Mouse (Mus musculus) olfactory bulb, adult 2 months (tissue): Measurements from ENCODE around the gene Rsad2. TPM values are rescaled to one million over a fixed set of nuclear protein-coding genes. Genes with fewer than 3 reads are reported as not detected.
"Not testable (repeated sequence)": the region's sequence is repeated elsewhere in the genome, so short reads cannot be mapped to it uniquely, and the experiment has no call there.

Experiments used
- H3K27ac ChIP-seq: fragments of 200-500 bp; 2 replicates; pipeline ENCODE4 v1.5.1; 2012; ENCODE audit warnings: low read depth, low read length; ENCODE audit not compliant: insufficient read depth
- H3K4me1 ChIP-seq: fragments of 200-500 bp; 2 replicates; pipeline ENCODE4 v1.6.1; 2012; ENCODE audit warnings: low read length; ENCODE audit not compliant: control insufficient read depth, insufficient read depth
- H3K4me3 ChIP-seq: fragments of 200-500 bp; 2 replicates; pipeline ENCODE4 v1.5.1; 2012; ENCODE audit warnings: mild to moderate bottlenecking, low read depth, low read length, moderate library complexity; ENCODE audit not compliant: insufficient read depth
- CTCF ChIP-seq: fragments of 200-500 bp; IDR thresholded peaks from 2 replicates; pipeline ENCODE4 v1.5.1; 2012; ENCODE audit warnings: low read depth, mild to moderate bottlenecking, low read length, moderate library complexity; ENCODE audit not compliant: insufficient read depth
- POLR2A ChIP-seq: fragments of 200-500 bp; IDR thresholded peaks from 2 replicates; pipeline ENCODE4 v1.6.1; 2012; ENCODE audit warnings: mild to moderate bottlenecking, low read depth, low read length, moderate library complexity; ENCODE audit not compliant: insufficient read depth
- WGBS: fragments of 180-500 bp; shearing (Covaris S2); methylation state at CpG from one replicate; pipeline ENCODE4 v1.1.7; 2018; 5-methylcytosine and 5-hydroxymethylcytosine counted together
- polyA plus RNA-seq: library from polyadenylated mRNA; stranded (reverse); fragments of >200 nt; gene quantifications from 2 replicates; pipeline ENCODE4 v1.2.4, GENCODE M21; 2012; ENCODE audit warnings: low replicate concordance; ENCODE audit not compliant: missing spikeins, insufficient read depth, insufficient read length

Gene Rsad2
- not detected in 2 replicates for polyA plus RNA-seq

DNA sequence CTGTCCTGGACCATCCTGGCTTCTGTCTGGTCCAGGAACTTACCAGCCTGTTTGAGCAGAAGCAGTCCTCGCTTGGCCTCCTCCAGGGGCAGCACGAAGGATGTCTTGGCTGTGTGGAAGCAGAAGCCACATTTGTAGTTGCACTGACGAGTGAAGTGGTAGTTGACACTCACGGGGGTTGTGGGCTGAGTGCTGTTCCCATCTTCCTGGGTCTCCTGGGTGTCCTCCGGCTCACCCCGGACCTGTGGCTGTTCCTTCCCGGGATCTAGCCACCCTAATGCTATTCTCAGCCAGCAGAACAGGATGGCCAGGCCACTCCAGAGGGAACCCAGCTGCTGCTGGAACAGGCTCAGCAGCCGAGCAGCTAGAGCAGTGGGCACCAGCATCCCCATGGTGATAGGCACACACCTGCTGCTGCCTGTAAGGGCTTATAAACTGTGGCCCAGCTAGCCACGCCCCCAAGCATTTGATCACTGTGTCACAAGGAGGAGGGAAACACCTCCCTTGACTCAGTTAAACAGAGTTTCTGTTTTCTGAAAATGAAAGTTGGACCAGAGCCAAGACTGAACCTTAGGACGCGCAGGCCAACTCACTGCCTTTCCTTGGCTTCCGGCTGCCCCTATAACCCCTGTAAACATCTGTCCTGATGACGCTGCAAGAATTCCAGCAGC, at the start of gene Rsad2:
TSS of gene Rsad2 (minus strand) at position 425 of the 671 bp plus-strand sequence.
- Histone ChIP-seq H3K27ac (no peak within 1 kb of the TSS), H3K4me1 (peaks cover 12% of the 10 kb centered on the region), H3K4me3 (peak within 1 kb of the TSS; percentile 14)
- WGBS: 41% methylated on average over 13 of the region's 13 CpGs
- TF ChIP-seq CTCF (no peak), POLR2A (no peak)

DNA sequence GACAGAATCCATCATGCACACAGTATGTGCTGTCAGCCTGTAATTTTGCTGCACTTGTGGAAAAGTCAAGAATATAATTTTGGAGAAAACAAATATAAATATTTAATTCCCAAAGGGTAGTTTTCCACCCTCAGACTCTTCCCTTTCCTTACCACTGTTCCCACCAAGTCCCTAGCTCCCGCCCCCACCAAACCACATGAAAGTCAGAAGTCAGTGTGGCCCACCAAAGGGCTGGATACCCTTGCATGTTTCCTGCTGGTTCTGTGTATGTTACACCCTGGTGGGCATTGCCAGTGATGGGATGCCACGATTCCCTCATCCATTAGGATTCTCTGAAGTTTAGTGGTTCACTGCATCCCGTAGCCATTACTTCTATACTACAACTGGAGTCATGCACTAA, 44.8 kb upstream of the Rsad2 start:
- Histone ChIP-seq H3K4me1 (no peaks in the 10 kb centered on the region), H3K4me3 (no peak overlapping the region), H3K27ac (no peak overlapping the region)
- WGBS: 88% methylated on average over 3 of the region's 3 CpGs
- TF ChIP-seq POLR2A: no peak
- TF ChIP-seq CTCF: no peak

- Histone ChIP-seq H3K4me3 (no peak overlapping the region), H3K27ac (no peak overlapping the region), H3K4me1 (no peaks in the 10 kb centered on the region)
- WGBS: 100% methylated on average over 1 of the region's 1 CpGs
- TF ChIP-seq POLR2A (no peak), CTCF (no peak)
Measured at GRCm38 (mm10) chr12:26489942-26490341, 33.7 kb upstream of the Rsad2 start.

GRCm38 (mm10) chr12:26488617-26489274, 32.5 kb upstream of the Rsad2 start:
- 43% methylated on average over 5 of the region's 5 CpGs for WGBS
- H3K4me1 ChIP-seq: no peaks in the 10 kb centered on the region
- TF ChIP-seq CTCF (no peak), POLR2A (no peak)
- H3K4me3 ChIP-seq: no peak overlapping the region
- H3K27ac ChIP-seq: no peak overlapping the region

- 21% methylated on average over 14 of the region's 14 CpGs for WGBS
- H3K27ac ChIP-seq: no peak overlapping the region
- H3K4me1 ChIP-seq: no peaks in the 10 kb centered on the region
- H3K4me3 ChIP-seq: no peak overlapping the region
- TF ChIP-seq CTCF: no peak
- TF ChIP-seq POLR2A: no peak
Measured at GRCm38 (mm10) chr12:26487874-26488616, 31.8 kb upstream of the Rsad2 start.

- H3K4me3 ChIP-seq, H3K27ac ChIP-seq, H3K4me1 ChIP-seq: not testable (repeated sequence)
- WGBS: 96% methylated on average over 12 of the region's 12 CpGs
Measured at GRCm38 (mm10) chr12:26485738-26486580, 29.7 kb upstream of the Rsad2 start.

GRCm38 (mm10) chr12:26478196-26479004, 22.1 kb upstream of the Rsad2 start:
- H3K4me1 ChIP-seq: peaks cover 7% of the 10 kb centered on the region
- H3K27ac ChIP-seq: no peak overlapping the region
- 34% methylated on average over 18 of the region's 18 CpGs for WGBS
- TF ChIP-seq CTCF: no peak
- TF ChIP-seq POLR2A: no peak
- no peak overlapping the region for H3K4me3 ChIP-seq

- Histone ChIP-seq H3K4me1 (peaks cover 7% of the 10 kb centered on the region), H3K27ac (no peak overlapping the region), H3K4me3 (no peak overlapping the region)
- TF ChIP-seq CTCF (no peak), POLR2A (no peak)
- 97% methylated on average over 5 of the region's 5 CpGs for WGBS
Measured at GRCm38 (mm10) chr12:26477198-26477597, 20.9 kb upstream of the Rsad2 start.
